Mouse (Mus musculus): ENCODE data around the gene Fbxo41.

Gene Fbxo41
- long read RNA-seq, experiment 1, partial matches to known transcripts = 0 of 1 reads
- long read RNA-seq, experiment 1, other reads (novel, unspliced or antisense) = 1 of 1 reads
- long read RNA-seq, experiment 2 = 0 reads

GRCm38 (mm10) chr6:85502911-85503250, at the start of gene Fbxo41:
TSS of gene Fbxo41 (minus strand) at chr6:85502994.
- intact Hi-C loops (cut with DNase I) = no loop called here

GRCm38 (mm10) chr6:85547642-85548041, 44.8 kb upstream of the Fbxo41 start:
- intact Hi-C loops (cut with DNase I) = no loop called here

GRCm38 (mm10) chr6:85544251-85544881, 41.6 kb upstream of the Fbxo41 start:
- intact Hi-C loops (cut with DNase I) = no loop called here

GRCm38 (mm10) chr6:85543351-85544175, 40.8 kb upstream of the Fbxo41 start:
- intact Hi-C loops (cut with DNase I) = no loop called here

GRCm38 (mm10) chr6:85522825-85523224, 20.0 kb upstream of the Fbxo41 start:
- intact Hi-C loops (cut with DNase I) = no loop called here

- intact Hi-C loops (cut with DNase I) = no loop called here
Measured at GRCm38 (mm10) chr6:85522026-85522425, 19.2 kb upstream of the Fbxo41 start.

- intact Hi-C loops (cut with DNase I) = no loop called here
Measured at GRCm38 (mm10) chr6:85518091-85518693, 15.4 kb upstream of the Fbxo41 start.

- intact Hi-C loops (cut with DNase I) = no loop called here
Measured at GRCm38 (mm10) chr6:85515941-85516340, 13.1 kb upstream of the Fbxo41 start.

GRCm38 (mm10) chr6:85513531-85513910, 10.7 kb upstream of the Fbxo41 start, which contains the start of gene Egr4:
TSS of gene Egr4 (minus strand) at chr6:85513589.
- intact Hi-C loops (cut with DNase I) = loop anchor here (5.0 kb wide), 1 partner anchor 51 kb away; no protein-coding TSS in a partner anchor

GRCm38 (mm10) chr6:85512577-85513530, 10.1 kb upstream of the Fbxo41 start:
- intact Hi-C loops (cut with DNase I) = loop anchor here (5.0 kb wide), 1 partner anchor 51 kb away; no protein-coding TSS in a partner anchor

- intact Hi-C loops (cut with DNase I) = loop anchor here (5.0 kb wide), 1 partner anchor 50 kb away; no protein-coding TSS in a partner anchor
Measured at GRCm38 (mm10) chr6:85512056-85512440, 9.3 kb upstream of the Fbxo41 start.

- intact Hi-C loops (cut with DNase I) = loop anchor here (5.0 kb wide), 1 partner anchor 49 kb away; no protein-coding TSS in a partner anchor
Measured at GRCm38 (mm10) chr6:85511286-85512055, 8.7 kb upstream of the Fbxo41 start.

GRCm38 (mm10) chr6:85510476-85510875, 7.7 kb upstream of the Fbxo41 start:
- intact Hi-C loops (cut with DNase I) = loop anchor here (5.0 kb wide), 1 partner anchor 48 kb away; no protein-coding TSS in a partner anchor

GRCm38 (mm10) chr6:85508602-85509001, 5.8 kb upstream of the Fbxo41 start:
- intact Hi-C loops (cut with DNase I) = no loop called here

GRCm38 (mm10) chr6:85504908-85505307, 2.1 kb upstream of the Fbxo41 start:
- intact Hi-C loops (cut with DNase I) = no loop called here

GRCm38 (mm10) chr6:85502103-85502910, 487 bp downstream of the Fbxo41 start:
- intact Hi-C loops (cut with DNase I) = no loop called here

- intact Hi-C loops (cut with DNase I) = no loop called here
Measured at GRCm38 (mm10) chr6:85501571-85502102, 1.2 kb downstream of the Fbxo41 start.

GRCm38 (mm10) chr6:85500416-85500815, 2.4 kb downstream of the Fbxo41 start:
- intact Hi-C loops (cut with DNase I) = no loop called here

GRCm38 (mm10) chr6:85498147-85498546, 4.6 kb downstream of the Fbxo41 start:
- intact Hi-C loops (cut with DNase I) = no loop called here

All from adrenal gland (tissue).